Mouse (Mus musculus): ENCODE data around the gene Galnt7.

GRCm38 (mm10) chr8:57623955-57624354 lies 28.9 kb downstream of the Galnt7 start:
- no peak for TF ChIP-seq CTCF (IDR thresholded peaks at IDR 0.05; ENCODE audit: low read depth)
- no peak for TF ChIP-seq EP300 (IDR thresholded peaks at IDR 0.05; ENCODE audit: low read depth)
